Mouse (Mus musculus): Measurements from ENCODE around the gene Ap2s1. TPM values are rescaled to one million over a fixed set of nuclear protein-coding genes. Genes with fewer than 3 reads are reported as not detected.
"Not testable (repeated sequence)": the region's sequence is repeated elsewhere in the genome, so short reads cannot be mapped to it uniquely, and the experiment has no call there.

Ap2s1 gene
- polyA plus RNA-seq, 1 experiment from 2014 or later, result 372 TPM

DNA sequence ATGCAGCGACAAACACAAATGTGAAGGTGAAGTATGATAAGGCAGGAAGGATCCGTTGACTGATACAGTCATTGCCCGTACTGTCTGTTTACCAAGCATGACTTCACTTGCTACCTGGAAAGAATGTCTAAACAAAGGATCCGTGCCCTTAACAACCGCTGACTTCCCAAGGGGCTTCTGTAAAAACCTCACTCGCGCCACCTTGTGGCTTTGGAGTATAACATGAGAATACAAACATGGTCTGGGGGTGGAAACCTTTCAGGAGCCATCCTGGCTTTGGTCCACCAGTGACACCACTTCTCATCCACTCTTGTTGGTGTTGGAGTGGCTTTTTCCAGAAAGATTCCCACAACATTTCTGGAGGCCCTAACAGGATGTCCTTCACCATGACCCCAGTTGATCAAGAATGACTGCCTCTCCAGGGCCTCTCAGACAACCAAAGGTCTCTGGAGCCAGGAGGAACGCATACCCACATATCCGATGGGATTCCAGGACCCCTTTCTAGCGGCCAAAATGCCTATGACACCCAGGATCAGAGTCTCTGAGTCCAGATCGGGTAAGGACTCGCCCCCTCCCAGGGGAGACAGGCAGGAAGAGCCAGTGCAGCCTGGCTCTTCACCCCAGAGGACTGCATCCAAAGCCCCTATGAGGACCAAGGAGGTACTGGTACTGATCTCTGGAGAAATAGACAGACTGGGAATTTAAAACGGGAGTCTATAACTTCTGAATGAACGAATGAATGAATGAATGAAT lies 9.4 kb upstream of the Ap2s1 start:
- H3K9me3 ChIP-seq, result no peaks in the 10 kb centered on the region
- no peaks in the 10 kb centered on the region for H3K36me3 ChIP-seq
- H3K9ac ChIP-seq, result peak overlapping the region; percentile 48; the same call in 1 of the 2 replicates
- WGBS, result 30% methylated on average over 14 of the region's 14 CpGs
- H3K27me3 ChIP-seq, result no peaks in the 10 kb centered on the region
- peak; percentile 60 for ATAC-seq (ENCODE audit: low read depth)
- H3K4me3 ChIP-seq, result peak overlapping the region; percentile 10; the same call in 1 of the 2 replicates
- H3K27ac ChIP-seq (replicated peaks), result no peak overlapping the region; the same call in 1 of the 2 replicates
- H3K4me1 ChIP-seq (replicated peaks), result peaks cover 7% of the 10 kb centered on the region; the same call in 1 of the 2 replicates
- peak overlapping the region; percentile 33 for H3K4me2 ChIP-seq

DNA sequence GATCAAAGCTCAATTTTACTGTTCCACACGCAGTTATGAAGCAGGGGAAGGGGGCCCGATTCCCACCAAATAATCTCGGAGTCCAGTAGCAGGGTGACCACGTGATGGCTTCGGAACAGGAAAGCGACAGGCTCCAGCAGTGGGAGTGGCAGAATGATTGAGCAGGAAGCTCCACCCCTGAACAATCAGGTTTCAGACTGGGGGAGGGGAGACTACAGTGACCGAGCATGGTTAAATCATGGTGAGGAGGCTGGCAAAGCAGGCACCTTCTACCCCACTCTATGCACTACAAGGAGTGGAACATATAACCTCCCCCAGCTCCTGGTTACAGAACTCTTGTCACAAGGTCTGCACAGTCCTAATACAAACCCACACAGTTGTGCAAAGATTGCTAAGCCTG lies 8.6 kb upstream of the Ap2s1 start:
- ATAC-seq (ENCODE audit: low read depth); H3K9me3 ChIP-seq; H3K36me3 ChIP-seq; H3K27ac ChIP-seq (replicated peaks); H3K27me3 ChIP-seq; H3K4me3 ChIP-seq; H3K4me1 ChIP-seq (replicated peaks): not testable (repeated sequence)
- Histone ChIP-seq H3K4me2 (peak overlapping the region; percentile 33), H3K9ac (0 out of 2 replicates have a peak overlapping the region, but pooled peaks have one; percentile 8)
- WGBS, result 5% methylated on average over 7 of the region's 7 CpGs

DNA sequence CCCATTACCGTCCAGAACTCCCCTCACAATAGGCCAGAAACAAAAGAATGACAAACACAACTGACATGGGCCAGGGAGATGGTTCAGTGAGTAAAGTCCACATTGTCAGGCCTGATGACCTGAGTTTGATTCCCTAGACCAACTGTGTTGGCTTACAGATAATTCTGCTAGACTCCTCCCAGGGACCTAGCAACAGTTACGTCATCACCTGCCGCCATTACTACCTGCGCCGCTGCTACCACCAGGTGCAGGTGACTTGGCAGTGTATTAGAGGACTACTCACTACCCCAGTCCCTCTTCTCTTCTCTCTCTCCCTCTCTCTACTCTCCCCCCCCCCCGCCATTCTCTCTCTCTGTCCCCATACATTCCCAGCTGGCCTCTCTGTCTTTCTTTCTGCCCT lies 7.4 kb upstream of the Ap2s1 start:
- Histone ChIP-seq H3K27me3 (no peaks in the 10 kb centered on the region), H3K27ac (replicated peaks) (no peak overlapping the region), H3K9me3 (no peaks in the 10 kb centered on the region), H3K4me3 (no peak overlapping the region), H3K4me1 (replicated peaks) (peaks cover 7% of the 10 kb centered on the region; the same call in 1 of the 2 replicates), H3K36me3 (no peaks in the 10 kb centered on the region), H3K4me2 (no peak overlapping the region), H3K9ac (no peak overlapping the region)
- ATAC-seq (ENCODE audit: low read depth), result no peak
- 89% methylated on average over 5 of the region's 6 CpGs for WGBS

DNA sequence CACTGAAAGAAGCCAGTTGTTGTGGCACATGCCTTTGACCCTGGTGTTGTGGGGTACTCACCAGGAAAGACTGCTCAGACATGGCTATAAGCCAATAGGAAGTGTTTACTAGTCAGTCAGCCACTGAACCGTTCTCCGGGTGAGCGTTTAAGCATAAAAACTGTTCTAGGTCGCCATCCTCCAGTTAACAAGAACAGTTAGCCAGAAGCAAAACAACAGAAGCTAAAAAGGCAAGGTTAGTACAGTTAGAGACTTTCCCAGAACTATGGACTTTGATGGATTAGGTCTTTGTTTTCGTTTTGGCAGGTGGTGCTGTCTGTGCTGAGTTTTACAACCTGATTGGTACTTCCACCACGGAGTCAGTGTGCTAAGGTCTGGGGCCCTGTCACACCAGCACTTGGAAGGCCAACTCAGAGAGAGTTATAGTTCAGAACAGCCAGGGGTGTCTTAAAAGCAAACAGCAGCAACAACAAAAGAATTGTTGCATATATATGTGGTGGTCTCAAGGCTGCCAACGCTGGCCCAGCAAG lies 6.3 kb upstream of the Ap2s1 start:
- H3K27ac ChIP-seq (replicated peaks), result no peak overlapping the region
- no peak for ATAC-seq (ENCODE audit: low read depth)
- no peak overlapping the region for H3K9ac ChIP-seq
- H3K27me3 ChIP-seq, result no peaks in the 10 kb centered on the region
- H3K4me3 ChIP-seq, result no peak overlapping the region
- no peak overlapping the region for H3K4me2 ChIP-seq
- H3K4me1 ChIP-seq (replicated peaks), result peaks cover 7% of the 10 kb centered on the region; the same call in 1 of the 2 replicates
- H3K36me3 ChIP-seq, result no peaks in the 10 kb centered on the region
- 33% methylated on average over 7 of the region's 7 CpGs for WGBS
- no peaks in the 10 kb centered on the region for H3K9me3 ChIP-seq

DNA sequence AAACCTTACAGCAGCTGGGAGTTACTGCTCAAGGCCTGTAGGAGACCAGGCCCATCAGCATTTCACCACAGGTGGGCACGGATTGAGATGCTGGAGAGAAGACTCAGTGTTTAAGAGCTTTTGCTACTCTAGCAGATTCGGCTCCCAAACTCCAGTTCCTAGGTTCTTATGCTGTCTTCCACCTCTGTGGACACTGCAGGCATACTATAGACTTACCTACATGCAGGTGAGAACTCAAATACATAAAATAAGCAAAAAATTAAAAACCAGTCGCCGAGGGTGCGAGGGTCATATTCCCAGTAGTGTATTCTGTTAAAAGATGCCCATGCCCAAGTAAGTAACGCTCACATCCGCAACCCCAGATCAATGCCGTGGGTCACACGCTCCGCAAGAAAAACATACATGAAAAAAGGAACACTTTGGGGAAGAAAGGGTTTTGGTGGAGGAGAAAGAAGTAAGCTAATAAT lies 571 bp upstream of the Ap2s1 start:
- peak; percentile 33 for ATAC-seq (ENCODE audit: low read depth)
- H3K4me2 ChIP-seq, result peak overlapping the region; percentile 48
- H3K9me3 ChIP-seq, result no peaks in the 10 kb centered on the region
- H3K27me3 ChIP-seq, result no peaks in the 10 kb centered on the region
- 39% methylated on average over 10 of the region's 10 CpGs for WGBS
- H3K4me3 ChIP-seq, result peak overlapping the region; percentile 85
- peaks cover 26% of the 10 kb centered on the region for H3K4me1 ChIP-seq (replicated peaks)
- H3K27ac ChIP-seq (replicated peaks), result no peak overlapping the region
- peaks cover 6% of the 10 kb centered on the region; the same call in 1 of the 2 replicates for H3K36me3 ChIP-seq
- no peak overlapping the region for H3K9ac ChIP-seq

DNA sequence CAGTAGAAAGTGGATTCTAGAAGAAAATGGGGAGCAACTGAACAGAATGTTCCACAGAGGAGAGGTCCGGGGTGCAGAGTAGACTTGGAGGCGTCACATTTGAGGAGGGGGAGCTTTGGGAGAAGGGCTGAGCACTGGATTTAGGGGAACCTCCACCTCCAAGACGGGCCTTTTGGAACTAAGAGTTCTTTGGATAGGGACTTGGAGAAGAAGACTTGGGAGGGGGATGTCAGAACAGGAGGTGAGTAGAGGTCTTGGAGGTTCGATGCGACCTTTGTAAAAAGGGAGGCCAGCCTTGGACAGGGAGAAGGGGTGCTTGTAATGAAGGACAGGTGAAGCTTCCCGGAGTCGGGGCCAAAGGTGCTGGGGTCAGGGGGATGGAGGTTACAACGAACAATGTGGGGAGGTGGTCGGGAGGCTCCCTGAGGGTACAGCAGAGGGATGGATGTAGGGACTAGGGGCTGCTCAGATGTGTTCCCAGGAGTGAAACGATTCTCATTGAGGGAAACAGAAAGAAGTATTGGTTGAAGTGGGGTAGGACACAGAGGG lies 920 bp downstream of the Ap2s1 start:
- WGBS, result 61% methylated on average over 10 of the region's 10 CpGs
- ATAC-seq (ENCODE audit: low read depth), result 0 out of 2 replicates have a peak, but pooled peaks have one; percentile 7
- Histone ChIP-seq H3K27ac (replicated peaks) (no peak overlapping the region), H3K27me3 (no peaks in the 10 kb centered on the region), H3K4me2 (peak overlapping the region; percentile 96), H3K9me3 (no peaks in the 10 kb centered on the region), H3K4me1 (replicated peaks) (peaks cover 26% of the 10 kb centered on the region), H3K4me3 (peak overlapping the region; percentile 85), H3K9ac (peak overlapping the region; percentile 95), H3K36me3 (peaks cover 21% of the 10 kb centered on the region)

DNA sequence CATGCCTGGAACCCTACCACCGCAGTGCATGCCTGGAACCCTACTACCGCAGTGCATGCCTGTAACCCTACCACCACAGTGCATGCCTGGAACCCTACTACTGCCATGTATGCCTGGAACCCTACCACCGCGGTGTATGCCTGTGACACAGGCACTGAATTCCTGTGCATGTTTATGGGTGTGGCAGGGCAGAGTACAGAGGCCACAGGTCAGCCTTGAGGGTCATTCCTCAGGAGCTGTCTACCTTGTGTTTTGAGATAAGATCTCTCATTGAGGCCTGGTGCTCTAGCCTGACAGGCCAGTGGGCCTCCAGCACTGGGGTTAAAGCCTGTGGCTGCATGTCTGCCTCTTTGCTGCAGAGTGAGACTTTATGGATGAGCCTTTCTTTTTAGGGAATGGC lies 7.2 kb downstream of the Ap2s1 start:
- Histone ChIP-seq H3K27me3 (no peaks in the 10 kb centered on the region), H3K4me3 (no peak overlapping the region), H3K27ac (replicated peaks) (no peak overlapping the region), H3K36me3 (peaks cover 69% of the 10 kb centered on the region), H3K4me1 (replicated peaks) (peaks cover 5% of the 10 kb centered on the region; the same call in 1 of the 2 replicates), H3K9me3 (no peaks in the 10 kb centered on the region), H3K4me2 (no peak overlapping the region), H3K9ac (no peak overlapping the region)
- ATAC-seq (ENCODE audit: low read depth), result no peak
- 94% methylated on average over 4 of the region's 4 CpGs for WGBS

DNA sequence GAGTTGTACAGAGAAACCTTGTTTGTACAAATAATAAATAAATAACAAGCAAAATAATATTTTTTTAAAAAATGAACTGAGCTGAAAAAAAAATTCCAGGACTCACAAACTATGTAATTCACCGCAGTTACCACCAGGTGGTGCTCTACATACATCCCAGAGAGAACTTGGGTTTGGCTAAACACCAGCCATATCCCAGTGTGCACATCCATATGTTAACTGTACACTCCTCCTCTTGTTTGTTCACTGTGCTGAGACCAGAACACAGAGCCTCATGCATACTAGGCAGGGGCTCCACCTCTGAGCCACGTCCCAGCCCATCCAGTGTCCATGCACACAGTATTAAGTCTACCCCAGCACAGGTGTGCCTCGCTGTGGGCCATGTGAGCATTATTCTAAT lies 7.9 kb downstream of the Ap2s1 start:
- Histone ChIP-seq H3K4me3 (no peak overlapping the region), H3K27ac (replicated peaks) (no peak overlapping the region), H3K9ac (no peak overlapping the region), H3K4me1 (replicated peaks) (no peaks in the 10 kb centered on the region), H3K9me3 (no peaks in the 10 kb centered on the region), H3K36me3 (peaks cover 63% of the 10 kb centered on the region), H3K27me3 (no peaks in the 10 kb centered on the region), H3K4me2 (no peak overlapping the region)
- peak; percentile 67; the same call in 1 of the 2 replicates for ATAC-seq (ENCODE audit: low read depth)
- WGBS, result 62% methylated on average over 3 of the region's 3 CpGs

DNA sequence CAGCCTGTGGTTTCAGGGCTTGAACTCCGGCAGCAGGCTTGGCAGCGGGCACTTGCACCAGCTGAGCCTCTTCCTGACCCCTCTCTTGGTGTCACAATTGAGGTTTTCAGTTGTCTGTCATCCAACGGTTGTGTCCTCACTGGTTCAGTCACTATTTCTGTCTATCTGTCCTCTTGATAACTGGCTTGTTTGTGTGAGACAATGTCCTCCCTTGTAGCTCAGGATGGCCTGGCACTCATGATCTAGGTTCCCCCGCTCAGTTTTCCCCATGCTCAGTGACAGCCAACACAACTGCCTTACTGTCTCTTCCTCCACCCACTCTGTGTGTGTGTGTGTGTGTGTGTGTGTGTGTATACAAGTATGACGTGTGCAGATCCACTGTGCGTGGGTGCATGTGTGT lies 9.4 kb downstream of the Ap2s1 start:
- 92% methylated on average over 6 of the region's 6 CpGs for WGBS
- ATAC-seq (ENCODE audit: low read depth), result no peak
- Histone ChIP-seq H3K4me2 (no peak overlapping the region), H3K4me1 (replicated peaks) (no peaks in the 10 kb centered on the region), H3K4me3 (no peak overlapping the region), H3K27me3 (no peaks in the 10 kb centered on the region), H3K9ac (no peak overlapping the region), H3K27ac (replicated peaks) (no peak overlapping the region), H3K9me3 (no peaks in the 10 kb centered on the region), H3K36me3 (peaks cover 62% of the 10 kb centered on the region)

DNA sequence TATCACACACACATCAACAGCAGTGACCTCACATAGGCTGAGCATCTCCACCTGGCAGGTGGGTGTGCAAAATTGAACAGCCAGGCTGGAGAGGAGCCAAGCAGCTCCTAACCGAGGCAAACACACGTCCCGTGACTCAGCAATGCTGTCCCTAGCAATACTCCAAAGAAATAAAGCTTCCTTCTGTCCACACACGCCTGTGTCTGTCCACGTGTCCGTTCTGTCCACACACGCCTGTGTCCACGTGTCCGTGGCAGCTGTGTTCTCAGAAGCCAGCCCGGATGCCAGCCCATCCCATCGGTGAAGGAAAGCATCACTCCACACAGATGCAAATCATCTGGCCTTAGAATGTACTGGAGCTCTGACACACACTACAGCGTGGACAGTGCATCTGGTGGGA lies 13.8 kb downstream of the Ap2s1 start:
- Histone ChIP-seq H3K4me3 (no peak overlapping the region), H3K36me3 (peaks cover 29% of the 10 kb centered on the region), H3K27me3 (no peaks in the 10 kb centered on the region), H3K27ac (replicated peaks) (no peak overlapping the region), H3K9ac (no peak overlapping the region), H3K9me3 (no peaks in the 10 kb centered on the region), H3K4me1 (replicated peaks) (no peaks in the 10 kb centered on the region), H3K4me2 (no peak overlapping the region)
- 91% methylated on average over 12 of the region's 12 CpGs for WGBS
- ATAC-seq (ENCODE audit: low read depth), result no peak

DNA sequence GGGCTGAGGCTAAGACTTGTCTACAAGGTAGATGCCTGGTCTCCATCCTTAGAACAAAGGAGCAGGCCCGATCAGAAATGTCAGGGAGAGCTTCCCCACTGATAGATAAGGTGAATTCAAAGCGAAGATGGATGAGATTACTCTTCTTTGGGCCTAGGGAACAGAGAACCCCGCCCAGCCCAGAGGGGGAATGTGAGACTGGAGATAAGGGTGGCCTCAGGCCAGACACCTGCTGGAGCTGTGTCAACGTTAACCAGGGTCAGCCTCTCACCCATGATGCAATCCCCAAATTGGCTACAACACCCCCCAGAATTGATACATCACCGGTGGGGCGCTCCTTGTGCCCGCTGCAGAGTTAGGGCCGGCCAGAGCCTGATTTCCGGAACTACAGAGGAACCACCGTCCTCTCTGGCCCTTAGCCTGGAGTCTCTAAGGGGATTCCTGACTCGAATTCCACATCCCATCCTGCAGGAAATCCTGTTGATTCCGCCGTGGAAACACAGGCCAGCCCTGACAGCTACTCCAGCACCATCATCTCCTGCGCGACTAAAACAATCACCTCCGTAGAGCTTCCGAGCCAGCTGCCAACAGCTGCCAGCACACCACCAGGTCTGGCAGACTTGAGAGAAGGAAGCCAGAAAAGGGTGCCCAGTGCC lies 17.3 kb downstream of the Ap2s1 start:
- no peaks in the 10 kb centered on the region for H3K9me3 ChIP-seq
- H3K4me1 ChIP-seq (replicated peaks), result no peaks in the 10 kb centered on the region
- no peak overlapping the region for H3K4me2 ChIP-seq
- no peak overlapping the region for H3K4me3 ChIP-seq
- H3K9ac ChIP-seq, result no peak overlapping the region
- 76% methylated on average over 17 of the region's 17 CpGs for WGBS
- H3K27ac ChIP-seq (replicated peaks), result no peak overlapping the region
- no peak for ATAC-seq (ENCODE audit: low read depth)
- H3K27me3 ChIP-seq, result no peaks in the 10 kb centered on the region
- no peaks in the 10 kb centered on the region for H3K36me3 ChIP-seq
